Mouse (Mus musculus): Measurements from ENCODE around the gene Catip. TPM values are rescaled to one million over a fixed set of nuclear protein-coding genes. Genes with fewer than 3 reads are reported as not detected.
"Not testable (repeated sequence)": the region's sequence is repeated elsewhere in the genome, so short reads cannot be mapped to it uniquely, and the experiment has no call there.

Catip gene
- not detected in 2 replicates for total RNA-seq (2015; ENCODE audit: low replicate concordance)
- not detected in 2 replicates for total RNA-seq (2017; ENCODE audit: low replicate concordance)

GRCm38 (mm10) chr1:74361812-74362211 lies at the start of gene Catip:
TSS of gene Catip (plus strand) at chr1:74362108.
- peak; percentile 46; the same call in 1 of the 2 replicates for ATAC-seq (replicated peaks; ENCODE audit: low FRiP score, poor library complexity, severe bottlenecking)

- peak; percentile 67; the same call in 1 of the 2 replicates for ATAC-seq (replicated peaks; ENCODE audit: low FRiP score, poor library complexity, severe bottlenecking)
Measured at GRCm38 (mm10) chr1:74313049-74313692, 48.7 kb upstream of the Catip start.

- no peak for ATAC-seq (replicated peaks; ENCODE audit: low FRiP score, poor library complexity, severe bottlenecking)
Measured at GRCm38 (mm10) chr1:74314796-74315195, 47.1 kb upstream of the Catip start.

- no peak for ATAC-seq (replicated peaks; ENCODE audit: low FRiP score, poor library complexity, severe bottlenecking)
Measured at GRCm38 (mm10) chr1:74316114-74316827, 45.6 kb upstream of the Catip start.

- ATAC-seq (replicated peaks; ENCODE audit: low FRiP score, poor library complexity, severe bottlenecking) = no peak
Measured at GRCm38 (mm10) chr1:74318711-74319110, 43.2 kb upstream of the Catip start.

- ATAC-seq (replicated peaks; ENCODE audit: low FRiP score, poor library complexity, severe bottlenecking) = no peak
Measured at GRCm38 (mm10) chr1:74321396-74321795, 40.5 kb upstream of the Catip start.

GRCm38 (mm10) chr1:74326916-74327315 lies 35.0 kb upstream of the Catip start:
- ATAC-seq (replicated peaks; ENCODE audit: low FRiP score, poor library complexity, severe bottlenecking) = not testable (repeated sequence)

- no peak for ATAC-seq (replicated peaks; ENCODE audit: low FRiP score, poor library complexity, severe bottlenecking)
Measured at GRCm38 (mm10) chr1:74329899-74330431, 31.9 kb upstream of the Catip start.

- no peak for ATAC-seq (replicated peaks; ENCODE audit: low FRiP score, poor library complexity, severe bottlenecking)
Measured at GRCm38 (mm10) chr1:74331046-74331681, 30.7 kb upstream of the Catip start.

GRCm38 (mm10) chr1:74332241-74332763 lies 29.6 kb upstream of the Catip start:
- ATAC-seq (replicated peaks; ENCODE audit: low FRiP score, poor library complexity, severe bottlenecking) = peak; percentile 96

GRCm38 (mm10) chr1:74332930-74333329 lies 29.0 kb upstream of the Catip start:
- no peak for ATAC-seq (replicated peaks; ENCODE audit: low FRiP score, poor library complexity, severe bottlenecking)

GRCm38 (mm10) chr1:74334607-74335006 lies 27.3 kb upstream of the Catip start:
- ATAC-seq (replicated peaks; ENCODE audit: low FRiP score, poor library complexity, severe bottlenecking) = no peak

- no peak for ATAC-seq (replicated peaks; ENCODE audit: low FRiP score, poor library complexity, severe bottlenecking)
Measured at GRCm38 (mm10) chr1:74335033-74335432, 26.9 kb upstream of the Catip start.

- no peak for ATAC-seq (replicated peaks; ENCODE audit: low FRiP score, poor library complexity, severe bottlenecking)
Measured at GRCm38 (mm10) chr1:74335436-74336170, 26.3 kb upstream of the Catip start.

- no peak for ATAC-seq (replicated peaks; ENCODE audit: low FRiP score, poor library complexity, severe bottlenecking)
Measured at GRCm38 (mm10) chr1:74337241-74337771, 24.6 kb upstream of the Catip start.

- no peak for ATAC-seq (replicated peaks; ENCODE audit: low FRiP score, poor library complexity, severe bottlenecking)
Measured at GRCm38 (mm10) chr1:74338013-74338412, 23.9 kb upstream of the Catip start.

- no peak for ATAC-seq (replicated peaks; ENCODE audit: low FRiP score, poor library complexity, severe bottlenecking)
Measured at GRCm38 (mm10) chr1:74338626-74339025, 23.3 kb upstream of the Catip start.

GRCm38 (mm10) chr1:74339917-74340316 lies 22.0 kb upstream of the Catip start:
- no peak for ATAC-seq (replicated peaks; ENCODE audit: low FRiP score, poor library complexity, severe bottlenecking)

- ATAC-seq (replicated peaks; ENCODE audit: low FRiP score, poor library complexity, severe bottlenecking) = no peak
Measured at GRCm38 (mm10) chr1:74340361-74340764, 21.5 kb upstream of the Catip start.

Measured in erythroblast, adult 5-6 weeks (primary cell).